Mouse (Mus musculus) testis, adult 2 months (tissue): Measurements from ENCODE around the gene Lrrc36.

Source experiments
- CTCF ChIP-seq: fragments of 200-500 bp; IDR thresholded peaks from 2 replicates; pipeline ENCODE4 v1.5.1; 2012; ENCODE audit warnings: low read depth, mild to moderate bottlenecking, inconsistent platforms, low read length, moderate library complexity; ENCODE audit not compliant: control insufficient read depth, insufficient read depth, insufficient replicate concordance
- POLR2A ChIP-seq: fragments of 200-500 bp; IDR thresholded peaks from 2 replicates; pipeline ENCODE4 v1.6.1; 2012; ENCODE audit warnings: low read depth, mild to moderate bottlenecking, inconsistent platforms, low read length, moderate library complexity; ENCODE audit not compliant: control insufficient read depth

- TF ChIP-seq CTCF (no peak), POLR2A (peak; percentile 17; the same call in 1 of the 2 replicates)
Observed at GRCm38 (mm10) chr8:105469041-105469695, 55.8 kb downstream of the Lrrc36 start.
